Mouse (Mus musculus): ENCODE measurements at regions not wholly inside any gene's neighbourhood (a gene's known extent, or its start where the extent isn't known, plus 50 kb on each side); places are given as distances from the start of the nearest gene placed in this dataset.

DNA sequence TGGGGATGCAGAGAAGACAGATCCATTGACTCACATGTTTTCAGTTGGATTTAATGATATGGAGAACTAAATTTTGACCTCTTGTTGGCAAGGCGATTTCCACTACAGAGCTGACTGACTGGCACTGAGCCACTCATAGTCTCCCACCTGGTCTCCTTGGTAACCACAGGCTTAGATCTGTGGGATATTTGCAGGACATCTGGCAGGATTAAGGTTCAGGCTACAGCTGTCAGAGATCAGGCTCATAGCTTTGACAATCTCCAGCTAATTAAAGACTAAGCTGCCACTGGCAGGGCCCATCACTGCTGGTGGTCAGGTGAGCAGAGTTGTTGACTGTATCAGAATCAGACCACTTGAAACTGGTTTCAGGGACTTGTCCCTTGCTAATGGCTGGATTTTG, 595.4 kb downstream of the Sema5a start:
- TF ChIP-seq POLR2A (IDR thresholded peaks at IDR 0.05; ENCODE audit: insufficient read depth, low read depth, low read length): no peak
- no peak for TF ChIP-seq CTCF (IDR thresholded peaks at IDR 0.05)
- TF ChIP-seq EP300 (IDR thresholded peaks at IDR 0.05; ENCODE audit: insufficient read depth, low read depth, low read length): no peak
